Mouse (Mus musculus) lung, embryonic 16.5 days (tissue): ENCODE data around the gene BC005537. TPM values are rescaled to one million over a fixed set of nuclear protein-coding genes. Genes with fewer than 3 reads are reported as not detected.
"Not testable (repeated sequence)": the region's sequence is repeated elsewhere in the genome, so short reads cannot be mapped to it uniquely, and the experiment has no call there.

Experiments used
- ATAC-seq: fragments of 200-750 bp; cut with Nextera tagmentation; 2 replicates; pipeline ENCODE4 v1.8.0; 2017; ENCODE audit warnings: low read depth, mild to moderate bottlenecking, moderate library complexity
- H3K27ac ChIP-seq: fragments of 300-500 bp; sonication (generic); 2 replicates; pipeline ENCODE4 v1.5.1; 2014; ENCODE audit warnings: mild to moderate bottlenecking, control low read depth, low read length
- H3K27me3 ChIP-seq: fragments of 300-500 bp; sonication (generic); 2 replicates; pipeline ENCODE4 v1.6.1; 2014; ENCODE audit warnings: low read depth, low read length, mixed read lengths; ENCODE audit not compliant: control insufficient read depth, insufficient read depth
- H3K36me3 ChIP-seq: fragments of 300-500 bp; sonication (generic); 2 replicates; pipeline ENCODE4 v1.6.1; 2014; ENCODE audit warnings: low read length; ENCODE audit not compliant: control insufficient read depth, insufficient read depth
- H3K4me1 ChIP-seq: fragments of 300-500 bp; sonication (generic); replicated peaks from 2 replicates; pipeline ENCODE4 v1.6.1; 2014; ENCODE audit warnings: low read length, mixed read lengths; ENCODE audit not compliant: control insufficient read depth, insufficient read depth
- H3K4me2 ChIP-seq: fragments of 300-500 bp; sonication (generic); 2 replicates; pipeline ENCODE4 v1.6.1; 2014; ENCODE audit warnings: low read depth, low read length, control low read depth
- H3K4me3 ChIP-seq: fragments of 300-500 bp; sonication (generic); 2 replicates; pipeline ENCODE4 v1.5.1; 2014; ENCODE audit warnings: mild to moderate bottlenecking, low read length, control low read depth
- H3K9ac ChIP-seq: fragments of 300-500 bp; sonication (generic); 2 replicates; pipeline ENCODE4 v1.6.1; 2014; ENCODE audit warnings: low read length, control low read depth
- H3K9me3 ChIP-seq: fragments of 300-500 bp; sonication (generic); 2 replicates; pipeline ENCODE4 v1.6.1; 2016; ENCODE audit warnings: low read length; ENCODE audit not compliant: control insufficient read depth
- WGBS: fragments of 180-500 bp; shearing (Covaris S2); extraction: QIAGEN DNeasy Blood & Tissue Kit; methylation state at CpG from one replicate; pipeline ENCODE4 v1.1.7; 2014; 5-methylcytosine and 5-hydroxymethylcytosine counted together
- polyA plus RNA-seq: library from polyadenylated mRNA; unstranded; fragments of >200 nt; fragmentation: Nextera tagmentation; extraction: Ambion mirVana; gene quantifications from 2 replicates; pipeline ENCODE4 v1.2.1, GENCODE M21; 2015

BC005537 gene
- polyA plus RNA-seq, 1 experiment from 2014 or later, result 12.7 TPM

DNA sequence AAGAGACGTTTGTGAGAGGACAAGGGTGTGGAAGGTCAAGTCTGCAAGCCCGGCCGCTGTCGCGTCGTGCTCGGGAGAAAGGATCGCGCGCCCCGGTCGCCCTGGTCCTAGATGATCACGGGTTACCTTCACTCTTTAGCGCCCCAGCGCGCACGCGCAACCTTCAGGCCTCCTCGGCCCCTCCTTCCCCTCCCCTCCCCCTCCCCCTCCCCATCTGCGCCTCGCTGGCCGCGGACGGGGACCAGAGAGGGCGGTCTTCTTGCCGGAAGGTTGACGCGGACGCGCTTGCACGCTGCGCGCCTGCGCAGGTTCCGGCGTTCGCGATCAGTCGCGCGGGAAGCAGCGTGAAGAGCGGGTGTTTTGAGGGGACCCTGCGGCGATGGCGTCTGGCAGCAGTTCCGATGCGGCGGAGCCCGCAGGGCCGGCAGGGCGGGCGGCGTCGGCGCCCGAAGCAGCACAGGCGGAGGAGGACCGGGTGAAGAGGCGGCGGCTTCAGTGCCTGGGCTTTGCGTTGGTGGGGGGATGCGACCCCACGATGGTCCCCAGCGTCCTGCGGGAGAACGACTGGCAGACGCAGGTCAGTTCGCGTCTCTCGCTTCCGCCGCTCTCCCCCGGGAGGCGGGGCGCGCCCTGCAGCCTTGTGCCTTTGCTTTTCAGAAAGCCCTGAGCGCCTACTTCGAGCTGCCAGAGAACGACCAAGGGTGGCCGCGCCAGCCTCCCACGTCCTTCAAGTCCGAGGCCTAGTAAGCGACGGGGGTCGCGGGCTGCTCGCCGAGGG, 30.1 kb downstream of the BC005537 start, which contains the start of the genes Acot13 and Tdp2:
Gene Acot13 (minus strand): TSS at position 188 of the 778 bp plus-strand sequence.
Gene Tdp2 (plus strand): TSS at position 327 of the 778 bp plus-strand sequence.
- Histone ChIP-seq H3K4me1 (peaks cover 18% of the 10 kb centered on the region), H3K4me2 (peak within 1 kb of the TSS; percentile 89), H3K9me3 (no peaks in the 10 kb centered on the region), H3K4me3 (peak within 1 kb of the TSS; percentile 81), H3K36me3 (no peaks in the 10 kb centered on the region), H3K27me3 (no peaks in the 10 kb centered on the region), H3K9ac (peak within 1 kb of the TSS; percentile 88), H3K27ac (peak within 1 kb of the TSS; percentile 95)
- peak; percentile 97 for ATAC-seq
- WGBS, result under 1% methylated on average over 78 of the region's 90 CpGs

DNA sequence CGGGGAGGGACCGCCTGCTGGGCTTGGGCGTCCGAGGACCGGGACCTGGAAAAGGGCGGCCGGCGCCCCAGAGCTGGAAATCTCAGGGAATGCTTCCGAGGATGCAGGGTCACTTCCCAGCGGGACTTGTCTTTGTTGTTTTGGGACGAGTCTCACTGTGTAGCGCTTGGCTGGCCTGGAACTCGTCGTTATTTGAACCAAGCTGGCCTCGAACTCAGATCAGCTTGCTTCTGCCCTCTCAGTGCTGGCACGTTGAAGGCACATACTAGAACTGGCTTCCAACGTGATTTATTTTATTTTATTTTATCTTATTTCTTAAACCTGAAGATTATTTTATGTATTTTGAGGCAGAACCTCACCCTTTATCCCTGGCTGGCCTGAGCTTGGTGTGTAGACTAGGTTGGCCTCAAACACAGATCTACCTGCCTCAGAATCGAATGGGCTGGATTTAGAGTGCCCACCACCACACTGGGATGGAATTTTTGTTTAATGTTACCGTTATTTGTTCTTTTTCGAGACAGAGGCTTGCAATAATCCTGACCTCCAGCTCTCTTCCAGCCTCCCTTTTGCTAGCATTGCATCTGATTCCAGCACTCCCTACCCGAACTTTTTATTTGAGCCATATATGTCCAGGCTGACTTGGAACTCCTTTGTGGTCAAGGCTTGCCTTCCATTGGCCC, 30.8 kb downstream of the BC005537 start:
- Histone ChIP-seq H3K4me2 (peak overlapping the region; percentile 89), H3K27ac (peak overlapping the region; percentile 95), H3K36me3 (peaks cover under 1% of the 10 kb centered on the region; the same call in 1 of the 2 replicates), H3K9me3 (no peaks in the 10 kb centered on the region), H3K27me3 (no peaks in the 10 kb centered on the region), H3K4me1 (peaks cover 18% of the 10 kb centered on the region), H3K9ac (peak overlapping the region; percentile 88), H3K4me3 (peak overlapping the region; percentile 81)
- WGBS, result 2% methylated on average over 21 of the region's 21 CpGs
- no peak for ATAC-seq

DNA sequence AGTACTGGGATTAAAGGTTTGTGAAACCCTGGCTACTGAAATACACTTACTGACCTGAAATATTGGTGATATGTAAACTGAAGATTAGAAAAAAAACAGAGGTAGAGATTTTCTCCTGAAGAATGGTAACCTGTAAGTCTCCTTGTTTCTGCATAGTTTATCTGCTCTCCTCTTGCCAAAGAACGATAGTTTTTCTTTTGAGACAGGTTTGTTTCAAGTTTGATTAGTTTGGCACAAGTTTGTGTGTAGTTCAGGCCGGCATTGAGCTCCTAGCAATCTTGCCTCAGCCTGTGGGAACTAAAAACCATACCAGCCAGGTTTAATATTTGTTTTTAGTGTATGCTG, 31.3 kb downstream of the BC005537 start:
- H3K4me1 ChIP-seq, result peaks cover 18% of the 10 kb centered on the region
- no peaks in the 10 kb centered on the region for H3K27me3 ChIP-seq
- peak overlapping the region; percentile 81 for H3K4me3 ChIP-seq
- H3K9me3 ChIP-seq, result no peaks in the 10 kb centered on the region
- peak overlapping the region; percentile 88 for H3K9ac ChIP-seq
- peak overlapping the region; percentile 89 for H3K4me2 ChIP-seq
- H3K27ac ChIP-seq, result no peak overlapping the region
- H3K36me3 ChIP-seq, result peaks cover 2% of the 10 kb centered on the region; the same call in 1 of the 2 replicates
- 15% methylated on average over 2 of the region's 2 CpGs for WGBS
- ATAC-seq, result no peak

DNA sequence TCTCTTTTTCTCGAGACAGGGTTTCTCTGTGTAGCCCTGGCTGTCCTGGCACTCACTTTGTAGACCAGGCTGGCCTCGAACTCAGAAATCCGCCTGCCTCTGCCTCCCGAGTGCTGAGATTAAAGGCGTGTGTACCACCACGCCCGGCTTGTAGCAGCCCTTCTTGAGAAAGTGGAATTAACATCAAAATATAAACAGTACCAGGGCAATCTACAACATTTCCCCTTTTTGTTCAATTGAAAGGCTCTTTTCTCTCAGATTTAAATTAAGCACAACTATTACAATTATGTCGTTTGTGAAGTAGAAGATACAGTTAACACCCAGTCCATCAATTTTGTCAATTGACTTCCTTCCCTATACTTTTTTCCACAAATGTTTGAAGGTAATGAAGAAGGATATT, 36.3 kb downstream of the BC005537 start:
- 89% methylated on average over 8 of the region's 8 CpGs for WGBS
- H3K4me2 ChIP-seq, H3K9ac ChIP-seq, H3K27ac ChIP-seq, H3K27me3 ChIP-seq, ATAC-seq, H3K4me3 ChIP-seq, H3K9me3 ChIP-seq: not testable (repeated sequence)
- peaks cover 13% of the 10 kb centered on the region for H3K4me1 ChIP-seq
- H3K36me3 ChIP-seq, result peaks cover 14% of the 10 kb centered on the region; the same call in 1 of the 2 replicates

DNA sequence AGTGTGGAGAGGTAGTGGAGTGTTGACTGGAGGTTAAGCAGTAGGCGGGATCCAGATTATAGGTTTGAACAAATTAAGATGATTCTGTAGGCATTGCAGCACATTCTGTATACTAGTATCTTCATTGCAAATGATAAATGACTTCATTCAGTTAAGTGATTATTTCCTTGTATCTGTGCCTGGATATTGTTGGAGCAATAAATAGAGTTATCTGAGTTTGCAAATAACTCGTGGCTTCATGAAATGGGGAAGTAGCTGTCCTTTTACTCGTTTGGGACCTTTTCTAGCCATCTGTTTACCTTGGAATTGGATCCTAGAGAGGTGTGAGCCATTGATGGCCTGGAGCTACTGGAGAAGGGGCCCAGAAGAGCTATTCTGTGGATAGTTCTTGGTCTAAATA, 38.4 kb downstream of the BC005537 start:
- no peak for ATAC-seq
- H3K36me3 ChIP-seq, result peaks cover 14% of the 10 kb centered on the region; the same call in 1 of the 2 replicates

DNA sequence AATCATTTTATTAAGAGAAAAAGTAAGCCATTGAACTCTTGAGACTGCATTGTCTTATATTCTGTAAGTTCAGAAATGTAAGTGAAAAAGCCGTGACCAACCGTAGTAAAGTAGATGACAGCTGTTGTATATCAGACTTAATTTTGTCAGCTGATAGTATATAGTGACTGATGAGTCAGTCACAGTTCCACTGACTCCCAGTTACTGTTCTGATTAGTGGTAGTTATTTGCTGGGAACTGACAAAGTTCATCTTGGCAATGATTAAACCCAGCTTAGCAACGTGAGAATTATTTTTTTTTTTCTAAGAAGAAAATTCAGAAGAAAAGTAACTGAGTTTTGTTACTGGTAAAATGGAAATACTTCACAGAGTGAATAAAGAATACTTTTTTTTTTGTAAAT, 40.2 kb downstream of the BC005537 start:
- 54% methylated on average over 3 of the region's 3 CpGs for WGBS
- no peak overlapping the region for H3K4me2 ChIP-seq
- H3K9me3 ChIP-seq, result no peaks in the 10 kb centered on the region
- no peak overlapping the region for H3K9ac ChIP-seq
- H3K27ac ChIP-seq, result no peak overlapping the region
- peaks cover 7% of the 10 kb centered on the region for H3K4me1 ChIP-seq
- H3K4me3 ChIP-seq, result no peak overlapping the region
- ATAC-seq, result no peak
- H3K36me3 ChIP-seq, result peaks cover 14% of the 10 kb centered on the region; the same call in 1 of the 2 replicates
- H3K27me3 ChIP-seq, result no peaks in the 10 kb centered on the region

More for the DNA sequence above, 38.4 kb downstream of the BC005537 start:
- Histone ChIP-seq H3K4me3 (no peak overlapping the region), H3K9me3 (no peaks in the 10 kb centered on the region), H3K9ac (no peak overlapping the region), H3K27ac (no peak overlapping the region), H3K27me3 (no peaks in the 10 kb centered on the region), H3K4me1 (peaks cover 2% of the 10 kb centered on the region), H3K4me2 (no peak overlapping the region)
- WGBS, result 59% methylated on average over 3 of the region's 3 CpGs

DNA sequence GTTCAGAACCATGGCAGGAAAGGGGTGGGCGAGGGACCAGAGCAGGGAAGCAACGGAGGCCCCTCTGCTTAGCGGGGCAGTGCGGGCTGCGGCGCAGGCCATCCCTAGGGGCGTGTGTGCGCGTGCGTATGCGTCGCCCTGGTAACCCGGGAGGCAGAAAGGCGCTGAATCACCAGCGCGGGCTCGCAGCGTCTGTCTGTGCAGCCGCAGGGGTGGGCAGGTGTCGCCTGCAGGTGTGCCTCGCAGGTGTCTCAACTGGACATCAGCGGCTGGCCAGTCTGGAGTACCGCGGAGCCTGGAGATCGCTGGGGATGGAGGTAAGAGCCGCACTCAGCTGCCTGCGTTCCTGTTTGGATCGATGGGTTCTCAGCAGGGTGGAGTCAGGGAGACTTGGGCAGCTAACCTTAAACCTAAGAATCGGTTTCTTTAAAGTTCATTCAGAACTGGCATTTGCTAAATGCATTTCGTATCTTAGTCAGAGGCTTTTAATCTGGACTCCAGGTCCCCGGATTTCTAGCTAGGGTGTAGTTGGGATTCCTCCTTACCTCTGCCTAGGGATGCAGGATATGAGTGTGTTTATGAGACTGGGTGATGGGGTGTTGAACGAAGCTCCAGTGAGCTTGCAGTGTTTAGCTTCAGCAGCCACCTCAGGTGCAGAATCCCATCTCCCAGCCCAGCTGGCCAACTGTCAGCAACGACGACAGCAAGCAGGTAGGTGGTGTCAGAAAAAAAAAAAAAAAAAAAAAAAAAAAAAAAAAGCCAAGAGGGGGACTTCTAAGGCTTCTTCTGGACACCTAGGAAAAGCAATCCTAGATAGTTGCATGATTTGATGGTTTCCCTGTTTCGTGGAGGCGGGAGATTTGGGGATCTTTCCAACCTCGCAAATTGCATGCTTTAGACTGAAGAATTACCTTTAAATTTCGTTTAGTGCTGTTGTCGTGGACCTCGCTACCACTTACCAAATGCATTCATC, 43.8 kb downstream of the BC005537 start, which contains the start of gene D130043K22Rik:
Gene D130043K22Rik (plus strand): TSS at position 153 of the 973 bp plus-strand sequence.
- peaks cover 7% of the 10 kb centered on the region for H3K4me1 ChIP-seq
- H3K9ac ChIP-seq, result peak within 1 kb of the TSS; percentile 49

DNA sequence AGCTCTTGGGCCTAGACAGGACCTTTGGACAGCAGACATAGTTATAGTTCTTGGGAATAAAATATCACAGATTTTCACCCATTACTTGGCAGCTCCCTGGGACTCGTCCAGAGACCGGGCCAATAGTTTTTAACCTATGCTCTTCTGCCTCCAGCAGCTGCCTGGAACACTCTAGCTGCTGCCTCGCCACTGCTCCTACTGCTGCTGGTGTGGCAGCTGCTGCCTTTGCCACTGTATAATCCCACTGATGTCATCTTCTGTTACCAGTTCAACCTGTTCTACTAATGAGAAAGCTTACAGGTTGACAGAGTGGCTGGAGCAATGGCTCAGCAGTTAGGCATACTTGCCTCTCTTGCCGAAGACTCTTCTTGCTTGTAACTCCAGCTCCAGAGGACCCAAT, 47.9 kb downstream of the BC005537 start:
- H3K36me3 ChIP-seq, result no peaks in the 10 kb centered on the region
- H3K9ac ChIP-seq, result no peak overlapping the region
- 61% methylated on average over 4 of the region's 4 CpGs for WGBS
- H3K4me1 ChIP-seq, result peaks cover 7% of the 10 kb centered on the region
- no peak overlapping the region for H3K4me2 ChIP-seq
- no peak for ATAC-seq
- H3K27me3 ChIP-seq, result no peaks in the 10 kb centered on the region
- H3K9me3 ChIP-seq, result no peaks in the 10 kb centered on the region
- H3K27ac ChIP-seq, result no peak overlapping the region
- H3K4me3 ChIP-seq, result no peak overlapping the region

More for the DNA sequence above, 43.8 kb downstream of the BC005537 start, which contains the start of gene D130043K22Rik:
- peak within 1 kb of the TSS; percentile 64 for H3K4me2 ChIP-seq
- WGBS, result 15% methylated on average over 40 of the region's 40 CpGs
- peaks cover under 1% of the 10 kb centered on the region; the same call in 1 of the 2 replicates for H3K36me3 ChIP-seq
- ATAC-seq, result peak; percentile 66
- H3K27ac ChIP-seq, result no peak within 1 kb of the TSS
- no peaks in the 10 kb centered on the region for H3K27me3 ChIP-seq
- peak within 1 kb of the TSS; percentile 46 for H3K4me3 ChIP-seq
- H3K9me3 ChIP-seq, result no peaks in the 10 kb centered on the region
